Mouse (Mus musculus) thymus, adult 2 months (tissue): ENCODE measurements around the gene Hltf. TPM values are rescaled to one million over a fixed set of nuclear protein-coding genes. Genes with fewer than 3 reads are reported as not detected.
"Not testable (repeated sequence)": the region's sequence is repeated elsewhere in the genome, so short reads cannot be mapped to it uniquely, and the experiment has no call there.

Experiments
- DNase-seq: peaks from one replicate; pipeline ENCODE4 v3.0.0; 2021
- H3K27ac ChIP-seq: fragments of 200-500 bp; 2 replicates; pipeline ENCODE4 v1.5.1; 2012; ENCODE audit warnings: low read length, control low read depth; ENCODE audit not compliant: control insufficient read depth, insufficient read depth
- H3K27me3 ChIP-seq: fragments of 200-500 bp; 2 replicates; pipeline ENCODE4 v1.6.1; 2012; ENCODE audit warnings: mild to moderate bottlenecking, low read length, moderate library complexity, mixed read lengths; ENCODE audit not compliant: control insufficient read depth, insufficient read depth
- H3K36me3 ChIP-seq: fragments of 200-500 bp; 2 replicates; pipeline ENCODE4 v1.6.1; 2012; ENCODE audit warnings: mild to moderate bottlenecking, low read length, moderate library complexity; ENCODE audit not compliant: control insufficient read depth, insufficient read depth
- H3K4me1 ChIP-seq: fragments of 200-500 bp; replicated peaks from 2 replicates; pipeline ENCODE4 v1.6.1; 2012; ENCODE audit warnings: low read length; ENCODE audit not compliant: control insufficient read depth, insufficient read depth
- H3K4me3 ChIP-seq: fragments of 200-500 bp; 2 replicates; pipeline ENCODE4 v1.5.1; 2012; ENCODE audit warnings: mild to moderate bottlenecking, low read length, control low read depth, moderate library complexity; ENCODE audit not compliant: control insufficient read depth, insufficient read depth
- CTCF ChIP-seq: fragments of 200-500 bp; IDR thresholded peaks from 2 replicates; pipeline ENCODE4 v1.5.1; 2012; ENCODE audit warnings: mild to moderate bottlenecking, control low read depth, low read length, moderate library complexity, borderline replicate concordance; ENCODE audit not compliant: control insufficient read depth, poor library complexity, insufficient read depth; ENCODE audit errors: extremely low read depth
- POLR2A ChIP-seq: fragments of 200-500 bp; IDR thresholded peaks from 2 replicates; pipeline ENCODE4 v1.6.1; 2012; ENCODE audit warnings: mild to moderate bottlenecking, low read length, control low read depth, moderate library complexity; ENCODE audit not compliant: control insufficient read depth, poor library complexity, insufficient read depth; ENCODE audit errors: extremely low read depth
- WGBS: fragments of 180-500 bp; shearing (Covaris S2); methylation state at CpG from one replicate; pipeline ENCODE4 v1.1.7; 2018; 5-methylcytosine and 5-hydroxymethylcytosine counted together
- polyA plus RNA-seq: library from polyadenylated mRNA; depleted of rRNA; stranded (reverse); fragments of >200 nt; gene quantifications from 2 replicates; pipeline ENCODE4 v1.2.3, GENCODE M21; 2012

Gene Hltf
- polyA plus RNA-seq, 1 experiment: 8.2 TPM

GRCm38 (mm10) chr3:20104318-20104717 lies 46.7 kb downstream of the Hltf start:
- TF ChIP-seq CTCF (no peak), POLR2A (no peak)
- WGBS: 92% methylated on average over 8 of the region's 8 CpGs
- H3K27me3 ChIP-seq: no peaks in the 10 kb centered on the region
- H3K4me3 ChIP-seq: no peak overlapping the region
- H3K36me3 ChIP-seq: peaks cover 26% of the 10 kb centered on the region
- no peak for DNase-seq
- H3K4me1 ChIP-seq: no peaks in the 10 kb centered on the region
- no peak overlapping the region for H3K27ac ChIP-seq

GRCm38 (mm10) chr3:20104776-20105175 lies 47.2 kb downstream of the Hltf start:
- no peak for TF ChIP-seq POLR2A
- no peak for TF ChIP-seq CTCF
- Histone ChIP-seq H3K27ac (no peak overlapping the region), H3K4me3 (no peak overlapping the region), H3K36me3 (peaks cover 31% of the 10 kb centered on the region), H3K27me3 (no peaks in the 10 kb centered on the region), H3K4me1 (no peaks in the 10 kb centered on the region)
- 43% methylated on average over 2 of the region's 2 CpGs for WGBS
- DNase-seq: no peak

- Histone ChIP-seq H3K27ac (no peak overlapping the region), H3K27me3 (no peaks in the 10 kb centered on the region), H3K36me3 (peaks cover 51% of the 10 kb centered on the region), H3K4me1 (no peaks in the 10 kb centered on the region), H3K4me3 (no peak overlapping the region)
- TF ChIP-seq CTCF: no peak
- TF ChIP-seq POLR2A: no peak
- no peak for DNase-seq
- 97% methylated on average over 5 of the region's 5 CpGs for WGBS
Observed at GRCm38 (mm10) chr3:20108881-20109280, 51.3 kb downstream of the Hltf start.

GRCm38 (mm10) chr3:20111913-20112312 lies 54.3 kb downstream of the Hltf start:
- Histone ChIP-seq H3K27me3 (no peaks in the 10 kb centered on the region), H3K4me3 (no peak overlapping the region), H3K27ac (no peak overlapping the region), H3K4me1 (no peaks in the 10 kb centered on the region), H3K36me3 (peaks cover 47% of the 10 kb centered on the region)
- TF ChIP-seq CTCF: no peak
- no peak for TF ChIP-seq POLR2A
- DNase-seq: no peak
- 97% methylated on average over 2 of the region's 2 CpGs for WGBS

GRCm38 (mm10) chr3:20119044-20119591 lies 61.5 kb downstream of the Hltf start:
- WGBS: 97% methylated on average over 19 of the region's 19 CpGs
- TF ChIP-seq POLR2A (no peak), CTCF (no peak)
- no peaks in the 10 kb centered on the region for H3K4me1 ChIP-seq
- H3K4me3 ChIP-seq: no peak overlapping the region
- peaks cover 5% of the 10 kb centered on the region for H3K36me3 ChIP-seq
- H3K27ac ChIP-seq: no peak overlapping the region
- H3K27me3 ChIP-seq: no peaks in the 10 kb centered on the region
- DNase-seq: no peak

GRCm38 (mm10) chr3:20119686-20120244 lies 62.2 kb downstream of the Hltf start:
- 92% methylated on average over 4 of the region's 4 CpGs for WGBS

GRCm38 (mm10) chr3:20121582-20121981 lies 64.0 kb downstream of the Hltf start:
- H3K4me3 ChIP-seq, H3K27ac ChIP-seq, H3K4me1 ChIP-seq, H3K36me3 ChIP-seq, DNase-seq, H3K27me3 ChIP-seq: not testable (repeated sequence)
- 94% methylated on average over 5 of the region's 5 CpGs for WGBS

More at GRCm38 (mm10) chr3:20119686-20120244, 62.2 kb downstream of the Hltf start:
- no peak for DNase-seq
- no peak for TF ChIP-seq POLR2A
- no peak for TF ChIP-seq CTCF
- Histone ChIP-seq H3K4me1 (no peaks in the 10 kb centered on the region), H3K4me3 (no peak overlapping the region), H3K27me3 (no peaks in the 10 kb centered on the region), H3K36me3 (peaks cover 5% of the 10 kb centered on the region), H3K27ac (no peak overlapping the region)
